In genomic region chr15:89046356-89046755, GRCm38 (mm10) we compare ENCODE assay signal across 27 mouse cellular contexts. TPM values are rescaled to one million over a fixed set of nuclear protein-coding genes. Genes with fewer than 3 reads are reported as not detected.
"Had no signal": no experiment of that assay in that cellular context is flagged by ENCODE, and none has a peak within 500 bp of the region (broad histone marks: within the 10 kb centered on the region; RNA-seq: fewer than 3 reads in every experiment).

No protein-coding gene starts in this region.

- H3K9ac ChIP-seq: heart, embryonic 12.5 days; hindbrain, embryonic 13.5 days; hindbrain, embryonic 15.5 days; kidney, embryonic 15.5 days; limb, embryonic 13.5 days; limb, embryonic 15.5 days; liver, embryonic 12.5 days had no signal

- H3K4me1 ChIP-seq: heart, embryonic 12.5 days; hindbrain, embryonic 13.5 days; hindbrain, embryonic 15.5 days; kidney, embryonic 15.5 days; limb, embryonic 13.5 days; limb, embryonic 15.5 days; liver, embryonic 12.5 days had no signal

- H3K4me2 ChIP-seq: heart, embryonic 12.5 days; hindbrain, embryonic 13.5 days; hindbrain, embryonic 15.5 days; kidney, embryonic 15.5 days; limb, embryonic 13.5 days; limb, embryonic 15.5 days; liver, embryonic 12.5 days had no signal

- H3K4me3 ChIP-seq: heart, embryonic 12.5 days; hindbrain, embryonic 13.5 days; hindbrain, embryonic 15.5 days; kidney, embryonic 15.5 days; limb, embryonic 13.5 days; limb, embryonic 15.5 days; liver, embryonic 12.5 days had no signal

- ATAC-seq: hindbrain, postnatal 0 days; intestine, embryonic 16.5 days; liver, embryonic 12.5 days had no signal

- DNase-seq: gastrocnemius, postnatal 14 days; gastrocnemius, postnatal 36 days; heart, adult 18-20 months; heart, postnatal 10 days; heart, postnatal 36 days; kidney, adult 11 months; kidney, adult 2 months; kidney, adult 9 months; kidney, postnatal 14 days; kidney, postnatal 36 days; layer of hippocampus, adult 9-11 months; layer of hippocampus, postnatal 36 days; left cerebral cortex, postnatal 4 days had no signal

- H3K27ac ChIP-seq: hindbrain, embryonic 13.5 days; hindbrain, embryonic 15.5 days; hindbrain, postnatal 0 days; kidney, embryonic 15.5 days; kidney, postnatal 0 days; limb, embryonic 13.5 days; limb, embryonic 15.5 days; liver, embryonic 12.5 days had no signal

- H3K36me3 ChIP-seq: hindbrain, embryonic 13.5 days; hindbrain, embryonic 15.5 days; kidney, embryonic 15.5 days; limb, embryonic 13.5 days; limb, embryonic 15.5 days; liver, embryonic 12.5 days had no signal

- H3K27me3 ChIP-seq: heart, embryonic 12.5 days; hindbrain, embryonic 13.5 days; hindbrain, embryonic 15.5 days; kidney, embryonic 15.5 days; limb, embryonic 13.5 days; limb, embryonic 15.5 days; liver, embryonic 12.5 days had no signal

- H3K9me3 ChIP-seq: hindbrain, embryonic 15.5 days; limb, embryonic 15.5 days; liver, embryonic 12.5 days had no signal

RNA-seq across cellular contexts. Expression of gene Panx2, which starts 13.2 kb away (rescaled TPM):
- total RNA-seq: gastrocnemius, adult 18-20 months; gastrocnemius, adult 8-10 months; gastrocnemius, postnatal 36 days; hematopoietic stem cell, adult 5-6 weeks; liver, adult 2 months had no signal
- polyA plus RNA-seq: liver, adult 2 months; liver, embryonic 12.5 days had no signal
